Mouse (Mus musculus): ENCODE results near the gene Taf5l. TPM values are rescaled to one million over a fixed set of nuclear protein-coding genes. Genes with fewer than 3 reads are reported as not detected.

Taf5l gene
- polyA plus RNA-seq, 1 experiment from 2014 or later = 28.5 TPM

DNA sequence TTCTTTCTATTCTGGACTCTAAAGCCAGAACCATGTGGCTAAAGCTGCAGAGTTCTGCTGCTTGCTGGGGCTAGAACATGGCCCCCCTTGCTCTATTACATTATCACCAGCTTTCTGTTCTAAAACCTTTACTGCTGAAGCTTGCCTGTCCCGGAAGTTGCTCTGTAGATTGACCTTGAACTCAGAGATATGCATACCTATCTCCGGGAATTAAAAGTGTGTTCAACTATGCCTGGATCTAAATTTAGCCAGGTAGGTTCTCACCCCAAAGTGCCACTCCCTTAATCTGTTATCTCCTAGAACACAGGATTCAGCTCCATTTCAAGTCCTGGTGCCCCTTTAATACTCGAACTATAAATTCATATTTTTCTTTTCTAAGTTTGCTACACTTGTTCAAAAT, 9.6 kb downstream of the Taf5l start:
- Histone ChIP-seq H3K36me3 (ENCODE audit: control insufficient read depth, insufficient read depth, low read length) (peaks cover 31% of the 10 kb centered on the region), H3K27ac (replicated peaks in 1 of 2; ENCODE audit: control insufficient read depth in 1 of 2, insufficient read depth in 1 of 2, low read depth in 2 of 2, low read length in 2 of 2) (peak overlapping the region; percentile 70 to 77), H3K4me2 (ENCODE audit: low read length) (peak overlapping the region; percentile 34), H3K27me3 (ENCODE audit: control insufficient read depth, insufficient read depth, low read length) (no peaks in the 10 kb centered on the region), H3K9me3 (ENCODE audit: control insufficient read depth, low read length) (no peaks in the 10 kb centered on the region), H3K4me3 (ENCODE audit: control insufficient read depth in 1 of 2, insufficient read depth in 1 of 2, low read depth in 1 of 2, low read length in 2 of 2) (no peak overlapping the region), H3K9ac (ENCODE audit: low read length) (no peak overlapping the region), H3K4me1 (ENCODE audit: control insufficient read depth in 2 of 2, insufficient read depth in 2 of 2, low read length in 2 of 2) (peaks cover 5 to 12% of the 10 kb centered on the region in 2 experiments; a peak in 3 of 4 replicates)
- ATAC-seq (ENCODE audit: insufficient number of reproducible peaks, insufficient read depth, low FRiP score, low read depth) = no peak
- 27% methylated on average over 3 of the region's 3 CpGs for WGBS

DNA sequence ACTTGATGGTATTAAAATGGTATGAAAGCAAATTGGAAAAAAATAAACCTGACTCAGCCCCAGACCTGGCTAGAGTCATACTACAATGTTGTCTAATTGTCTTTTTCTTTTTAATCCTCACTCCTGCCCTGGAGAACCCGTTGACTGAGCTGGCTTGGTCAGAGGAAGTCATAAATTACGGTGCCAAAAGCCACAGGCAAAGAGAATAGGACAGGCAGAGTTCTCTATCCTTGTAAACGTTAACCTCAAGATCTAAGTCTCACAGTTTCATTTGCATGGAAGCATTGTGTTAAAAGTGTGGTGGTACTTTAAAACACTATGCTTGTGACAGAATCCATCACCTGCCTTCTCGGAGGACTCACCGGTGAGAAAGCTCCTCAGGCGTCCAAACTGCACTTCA, 13.4 kb downstream of the Taf5l start:
- Histone ChIP-seq H3K9ac (ENCODE audit: low read length) (no peak overlapping the region), H3K27me3 (ENCODE audit: control insufficient read depth, insufficient read depth, low read length) (no peaks in the 10 kb centered on the region), H3K4me1 (ENCODE audit: control insufficient read depth in 2 of 2, insufficient read depth in 2 of 2, low read length in 2 of 2) (peaks cover 5 to 9% of the 10 kb centered on the region in 2 experiments; a peak in 3 of 4 replicates), H3K27ac (replicated peaks in 1 of 2; ENCODE audit: control insufficient read depth in 1 of 2, insufficient read depth in 1 of 2, low read depth in 2 of 2, low read length in 2 of 2) (no peak overlapping the region), H3K36me3 (ENCODE audit: control insufficient read depth, insufficient read depth, low read length) (peaks cover 69% of the 10 kb centered on the region), H3K9me3 (ENCODE audit: control insufficient read depth, low read length) (no peaks in the 10 kb centered on the region), H3K4me2 (ENCODE audit: low read length) (no peak overlapping the region), H3K4me3 (ENCODE audit: control insufficient read depth in 1 of 2, insufficient read depth in 1 of 2, low read depth in 1 of 2, low read length in 2 of 2) (no peak overlapping the region)
- no peak for ATAC-seq (ENCODE audit: insufficient number of reproducible peaks, insufficient read depth, low FRiP score, low read depth)
- WGBS = 91% methylated on average over 6 of the region's 6 CpGs

DNA sequence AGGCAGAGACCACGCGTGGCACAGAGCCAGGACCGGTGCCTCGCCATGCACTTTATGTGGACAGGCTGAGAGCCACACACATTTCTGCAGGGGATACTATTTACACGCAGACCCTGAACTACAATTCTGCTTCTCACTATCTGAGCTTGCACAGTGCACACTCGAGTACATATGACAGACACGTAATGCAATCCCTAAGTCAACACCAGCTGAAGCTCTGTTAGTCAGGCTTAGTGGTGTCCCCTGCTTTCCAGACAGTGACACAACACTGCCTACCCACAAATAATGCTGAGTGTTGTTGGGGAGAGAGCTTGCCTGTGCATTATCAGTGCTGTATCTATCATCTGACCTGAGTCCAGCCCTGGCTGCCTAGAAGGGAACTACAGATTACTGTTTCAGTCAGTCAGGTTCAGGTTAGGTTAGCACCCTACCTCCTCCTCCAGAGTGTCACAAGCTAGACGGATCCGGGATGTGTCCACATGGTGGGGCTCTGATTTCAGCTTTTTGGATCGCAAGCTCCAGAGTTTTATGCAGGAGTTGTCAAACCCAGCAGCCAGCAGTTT, 18.6 kb downstream of the Taf5l start:
- H3K9ac ChIP-seq (ENCODE audit: low read length) = no peak overlapping the region; the same call in 1 of the 2 replicates

DNA sequence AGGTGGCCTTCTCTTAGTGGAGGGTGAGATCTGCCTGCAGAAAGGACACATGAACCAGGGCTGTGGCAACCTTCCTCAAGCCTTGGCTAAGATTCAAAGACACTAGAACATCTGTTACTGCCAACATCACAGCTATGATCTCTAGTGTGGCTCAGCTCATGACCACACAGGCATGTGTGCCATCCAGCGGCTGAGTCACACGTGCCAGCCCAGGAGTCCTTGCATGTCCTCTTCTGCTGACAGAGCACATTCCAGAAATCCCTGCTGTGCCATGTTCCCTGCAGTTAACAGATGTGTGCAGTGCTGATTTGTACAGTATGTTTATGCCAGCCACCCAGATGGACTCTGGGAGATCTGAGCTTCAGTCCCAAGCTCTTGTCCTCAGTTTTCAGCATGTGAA, 21.6 kb downstream of the Taf5l start:
- H3K4me3 ChIP-seq (ENCODE audit: control insufficient read depth in 1 of 2, insufficient read depth in 1 of 2, low read depth in 1 of 2, low read length in 2 of 2) = no peak overlapping the region
- ATAC-seq (ENCODE audit: insufficient number of reproducible peaks, insufficient read depth, low FRiP score, low read depth) = no peak
- H3K9me3 ChIP-seq (ENCODE audit: control insufficient read depth, low read length) = no peaks in the 10 kb centered on the region
- 0 out of 4 replicates have a peak overlapping the region, but pooled peaks of 1 of the 2 experiments have one; percentile 14 for H3K27ac ChIP-seq (replicated peaks in 1 of 2; ENCODE audit: control insufficient read depth in 1 of 2, insufficient read depth in 1 of 2, low read depth in 2 of 2, low read length in 2 of 2)
- H3K4me2 ChIP-seq (ENCODE audit: low read length) = no peak overlapping the region
- WGBS = 69% methylated on average over 2 of the region's 2 CpGs
- H3K36me3 ChIP-seq (ENCODE audit: control insufficient read depth, insufficient read depth, low read length) = peaks cover 86% of the 10 kb centered on the region
- H3K4me1 ChIP-seq (ENCODE audit: control insufficient read depth in 2 of 2, insufficient read depth in 2 of 2, low read length in 2 of 2) = peaks cover 0 to 7% of the 10 kb centered on the region in 2 experiments; a peak in 1 of 4 replicates
- no peaks in the 10 kb centered on the region for H3K27me3 ChIP-seq (ENCODE audit: control insufficient read depth, insufficient read depth, low read length)
- no peak overlapping the region for H3K9ac ChIP-seq (ENCODE audit: low read length)

More for the DNA sequence above, 18.6 kb downstream of the Taf5l start:
- 89% methylated on average over 10 of the region's 10 CpGs for WGBS
- no peaks in the 10 kb centered on the region for H3K9me3 ChIP-seq (ENCODE audit: control insufficient read depth, low read length)
- ATAC-seq (ENCODE audit: insufficient number of reproducible peaks, insufficient read depth, low FRiP score, low read depth) = peak; percentile 43; the same call in 1 of the 2 replicates
- no peak overlapping the region for H3K27ac ChIP-seq (replicated peaks in 1 of 2; ENCODE audit: control insufficient read depth in 1 of 2, insufficient read depth in 1 of 2, low read depth in 2 of 2, low read length in 2 of 2)
- no peaks in the 10 kb centered on the region for H3K27me3 ChIP-seq (ENCODE audit: control insufficient read depth, insufficient read depth, low read length)
- H3K4me3 ChIP-seq (ENCODE audit: control insufficient read depth in 1 of 2, insufficient read depth in 1 of 2, low read depth in 1 of 2, low read length in 2 of 2) = no peak overlapping the region
- no peak overlapping the region for H3K4me2 ChIP-seq (ENCODE audit: low read length)
- H3K36me3 ChIP-seq (ENCODE audit: control insufficient read depth, insufficient read depth, low read length) = peaks cover 97% of the 10 kb centered on the region
- peaks cover 0 to 7% of the 10 kb centered on the region in 2 experiments; a peak in 1 of 4 replicates for H3K4me1 ChIP-seq (ENCODE audit: control insufficient read depth in 2 of 2, insufficient read depth in 2 of 2, low read length in 2 of 2)

DNA sequence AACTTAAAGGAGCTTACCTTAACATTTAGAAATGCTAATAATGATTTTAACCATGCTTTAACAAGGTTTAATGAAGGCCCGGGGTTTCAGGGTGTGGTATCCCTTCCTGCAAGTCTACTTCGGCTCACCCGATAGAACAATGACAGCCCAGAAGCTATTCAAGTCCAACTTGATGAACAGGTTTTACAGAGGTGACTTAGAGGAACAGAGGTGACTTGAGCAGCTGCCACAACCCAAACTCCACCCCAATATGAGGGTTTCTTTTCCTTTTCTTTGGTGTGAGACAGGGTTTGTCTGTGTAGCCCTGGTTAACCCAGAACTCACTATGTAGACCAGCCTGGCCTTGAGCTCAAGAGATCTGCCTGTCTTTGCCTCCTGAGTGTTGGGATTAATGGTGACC, 27.2 kb downstream of the Taf5l start:
- 93% methylated on average over 3 of the region's 3 CpGs for WGBS
- Histone ChIP-seq H3K4me2 (ENCODE audit: low read length) (no peak overlapping the region), H3K9ac (ENCODE audit: low read length) (no peak overlapping the region), H3K36me3 (ENCODE audit: control insufficient read depth, insufficient read depth, low read length) (peaks cover 40% of the 10 kb centered on the region), H3K27me3 (ENCODE audit: control insufficient read depth, insufficient read depth, low read length) (no peaks in the 10 kb centered on the region), H3K27ac (replicated peaks in 1 of 2; ENCODE audit: control insufficient read depth in 1 of 2, insufficient read depth in 1 of 2, low read depth in 2 of 2, low read length in 2 of 2) (no peak overlapping the region), H3K4me3 (ENCODE audit: control insufficient read depth in 1 of 2, insufficient read depth in 1 of 2, low read depth in 1 of 2, low read length in 2 of 2) (no peak overlapping the region), H3K4me1 (ENCODE audit: control insufficient read depth in 2 of 2, insufficient read depth in 2 of 2, low read length in 2 of 2) (peaks cover 8 to 18% of the 10 kb centered on the region in 2 experiments), H3K9me3 (ENCODE audit: control insufficient read depth, low read length) (no peaks in the 10 kb centered on the region)
- ATAC-seq (ENCODE audit: insufficient number of reproducible peaks, insufficient read depth, low FRiP score, low read depth) = no peak

DNA sequence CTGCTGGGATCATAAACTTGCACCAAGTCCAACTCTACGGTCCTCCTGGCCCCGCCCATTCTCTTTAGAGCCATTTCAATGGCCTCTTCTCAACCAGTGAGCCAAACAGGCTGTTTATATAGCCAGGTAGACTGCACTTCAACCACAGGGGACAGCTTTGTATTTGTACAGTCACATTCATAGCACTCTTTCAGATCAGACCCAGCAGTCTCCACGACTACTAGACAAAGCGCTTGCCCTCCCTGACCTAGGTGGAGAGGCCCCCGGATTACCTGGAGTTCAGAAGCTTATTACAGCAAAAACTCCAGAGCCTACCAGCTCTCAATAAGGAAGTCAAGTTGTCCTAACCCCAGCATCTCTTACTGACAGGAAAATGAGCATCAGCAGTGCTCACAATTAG, 27.6 kb downstream of the Taf5l start:
- Histone ChIP-seq H3K9me3 (ENCODE audit: control insufficient read depth, low read length) (no peaks in the 10 kb centered on the region), H3K4me2 (ENCODE audit: low read length) (no peak overlapping the region), H3K27me3 (ENCODE audit: control insufficient read depth, insufficient read depth, low read length) (no peaks in the 10 kb centered on the region), H3K4me3 (ENCODE audit: control insufficient read depth in 1 of 2, insufficient read depth in 1 of 2, low read depth in 1 of 2, low read length in 2 of 2) (no peak overlapping the region), H3K36me3 (ENCODE audit: control insufficient read depth, insufficient read depth, low read length) (peaks cover 36% of the 10 kb centered on the region), H3K9ac (ENCODE audit: low read length) (no peak overlapping the region), H3K27ac (replicated peaks in 1 of 2; ENCODE audit: control insufficient read depth in 1 of 2, insufficient read depth in 1 of 2, low read depth in 2 of 2, low read length in 2 of 2) (no peak overlapping the region), H3K4me1 (ENCODE audit: control insufficient read depth in 2 of 2, insufficient read depth in 2 of 2, low read length in 2 of 2) (peaks cover 12 to 22% of the 10 kb centered on the region in 2 experiments)
- ATAC-seq (ENCODE audit: insufficient number of reproducible peaks, insufficient read depth, low FRiP score, low read depth) = no peak
- WGBS = 87% methylated on average over 5 of the region's 5 CpGs

DNA sequence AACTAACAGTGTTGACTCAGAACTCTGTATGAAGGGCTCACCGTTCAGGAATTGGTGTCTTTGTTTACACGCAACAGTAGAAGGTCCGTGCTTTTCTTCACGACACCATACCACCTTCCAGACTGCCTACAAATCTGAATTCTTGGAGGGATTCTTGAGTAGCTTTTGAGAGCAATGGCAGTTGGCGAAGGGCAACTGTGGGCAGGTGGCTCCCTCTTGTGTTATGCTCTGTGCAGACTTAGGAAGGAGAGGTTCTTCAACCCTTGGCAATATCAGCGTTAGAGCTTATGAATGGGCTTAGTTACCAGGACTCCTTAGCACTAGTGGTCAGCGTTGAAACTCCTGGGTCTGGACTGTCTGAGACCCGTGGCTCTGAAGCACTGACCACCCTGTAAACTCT, 28.6 kb downstream of the Taf5l start:
- no peak overlapping the region for H3K27ac ChIP-seq (replicated peaks in 1 of 2; ENCODE audit: control insufficient read depth in 1 of 2, insufficient read depth in 1 of 2, low read depth in 2 of 2, low read length in 2 of 2)
- WGBS = 63% methylated on average over 8 of the region's 8 CpGs

More for the DNA sequence above, 28.6 kb downstream of the Taf5l start:
- Histone ChIP-seq H3K9me3 (ENCODE audit: control insufficient read depth, low read length) (no peaks in the 10 kb centered on the region), H3K4me3 (ENCODE audit: control insufficient read depth in 1 of 2, insufficient read depth in 1 of 2, low read depth in 1 of 2, low read length in 2 of 2) (no peak overlapping the region), H3K9ac (ENCODE audit: low read length) (no peak overlapping the region), H3K27me3 (ENCODE audit: control insufficient read depth, insufficient read depth, low read length) (no peaks in the 10 kb centered on the region), H3K4me2 (ENCODE audit: low read length) (no peak overlapping the region), H3K36me3 (ENCODE audit: control insufficient read depth, insufficient read depth, low read length) (peaks cover 27% of the 10 kb centered on the region), H3K4me1 (ENCODE audit: control insufficient read depth in 2 of 2, insufficient read depth in 2 of 2, low read length in 2 of 2) (peaks cover 14 to 23% of the 10 kb centered on the region in 2 experiments)
- ATAC-seq (ENCODE audit: insufficient number of reproducible peaks, insufficient read depth, low FRiP score, low read depth) = no peak

Data from heart, embryonic 14.5 days (tissue).